Mouse (Mus musculus) limb, embryonic 12.5 days (tissue): ENCODE results near the gene Uggt1. TPM values are rescaled to one million over a fixed set of nuclear protein-coding genes. Genes with fewer than 3 reads are reported as not detected.
A peak's percentile ranks its signal among the peaks of the same experiment; 100 is the strongest.

Experiments used
- ATAC-seq: fragments of 200-750 bp; cut with Nextera tagmentation; 2 replicates; pipeline ENCODE4 v1.8.0; 2017; ENCODE audit warnings: low read depth, moderate TSS enrichment; ENCODE audit not compliant: insufficient number of reproducible peaks, insufficient read depth, low FRiP score, low TSS enrichment
- H3K27ac ChIP-seq: fragments of 300-500 bp; sonication (generic); 2 replicates; pipeline ENCODE4 v1.5.1; 2016; ENCODE audit warnings: mild to moderate bottlenecking, moderate library complexity
- H3K27me3 ChIP-seq: fragments of 300-500 bp; sonication (generic); 2 replicates; pipeline ENCODE4 v1.6.1; 2016; ENCODE audit warnings: mild to moderate bottlenecking, moderate library complexity
- H3K36me3 ChIP-seq: fragments of 300-500 bp; sonication (generic); 2 replicates; pipeline ENCODE4 v1.6.1; 2016; ENCODE audit warnings: mild to moderate bottlenecking, moderate library complexity
- H3K4me1 ChIP-seq: fragments of 300-500 bp; sonication (generic); replicated peaks from 2 replicates; pipeline ENCODE4 v1.6.1; 2016
- H3K4me2 ChIP-seq: fragments of 300-500 bp; sonication (generic); 2 replicates; pipeline ENCODE4 v1.6.1; 2016; ENCODE audit warnings: mild to moderate bottlenecking, moderate library complexity
- H3K4me3 ChIP-seq: fragments of 300-500 bp; sonication (generic); replicated peaks from 2 replicates; pipeline ENCODE4 v1.5.1; 2016; ENCODE audit warnings: mild to moderate bottlenecking
- H3K9ac ChIP-seq: fragments of 300-500 bp; sonication (generic); replicated peaks from 2 replicates; pipeline ENCODE4 v1.6.1; 2016; ENCODE audit warnings: mild to moderate bottlenecking, moderate library complexity
- H3K9me3 ChIP-seq: fragments of 300-500 bp; sonication (generic); 2 replicates; pipeline ENCODE4 v1.6.1; 2016; ENCODE audit warnings: mild to moderate bottlenecking, moderate library complexity
- WGBS: fragments of 180-500 bp; shearing (Covaris S2); methylation state at CpG from one replicate; pipeline ENCODE4 v1.1.7; 2016; 5-methylcytosine and 5-hydroxymethylcytosine counted together
- polyA plus RNA-seq: library from polyadenylated mRNA; unstranded; fragments of >200 nt; fragmentation: Nextera tagmentation; extraction: Ambion mirVana; gene quantifications from 2 replicates; pipeline ENCODE4 v1.2.1, GENCODE M21; 2016

Uggt1 gene
- polyA plus RNA-seq, 1 experiment from 2014 or later = 52.9 TPM

DNA sequence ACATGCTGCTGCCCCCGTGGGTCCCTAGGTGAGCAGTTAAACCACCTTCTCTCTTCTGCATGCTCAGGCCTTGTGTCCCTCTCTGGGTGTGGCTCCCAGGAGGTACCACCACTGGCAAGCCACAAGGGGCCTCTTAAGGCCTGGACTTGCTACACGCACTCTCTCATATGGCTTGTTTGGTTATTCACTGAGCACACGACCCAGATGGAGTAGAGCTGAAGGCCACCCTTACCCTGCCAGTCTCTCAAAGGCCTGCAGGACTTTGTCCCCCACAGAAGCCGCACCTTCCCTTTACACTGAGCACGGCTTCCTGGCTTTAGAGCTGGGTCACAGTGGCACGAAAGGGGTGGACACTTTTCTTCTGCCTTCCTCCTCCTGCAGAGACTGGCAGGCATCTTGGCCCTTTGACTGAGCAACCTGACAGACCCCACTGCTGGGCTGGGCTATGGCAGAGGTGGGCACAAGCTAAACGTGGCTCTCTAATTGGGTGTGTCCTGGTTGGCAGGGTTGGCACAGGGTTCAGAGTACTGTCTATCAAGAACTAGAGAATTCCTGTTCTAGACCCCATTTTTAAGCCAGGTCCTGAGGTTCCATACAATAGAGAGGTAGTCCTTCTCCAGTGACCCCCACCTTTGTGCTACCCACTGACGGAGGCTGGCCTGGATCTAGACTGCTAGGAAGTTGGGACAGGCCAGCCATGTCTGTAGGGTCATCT, 27.2 kb upstream of the Uggt1 start:
- Histone ChIP-seq H3K4me1 (peaks cover 30% of the 10 kb centered on the region), H3K4me2 (no peak overlapping the region), H3K9ac (no peak overlapping the region), H3K4me3 (no peak overlapping the region), H3K9me3 (no peaks in the 10 kb centered on the region), H3K27me3 (peaks cover 25% of the 10 kb centered on the region), H3K36me3 (no peaks in the 10 kb centered on the region), H3K27ac (no peak overlapping the region)
- WGBS = 75% methylated on average over 8 of the region's 8 CpGs
- no peak for ATAC-seq

DNA sequence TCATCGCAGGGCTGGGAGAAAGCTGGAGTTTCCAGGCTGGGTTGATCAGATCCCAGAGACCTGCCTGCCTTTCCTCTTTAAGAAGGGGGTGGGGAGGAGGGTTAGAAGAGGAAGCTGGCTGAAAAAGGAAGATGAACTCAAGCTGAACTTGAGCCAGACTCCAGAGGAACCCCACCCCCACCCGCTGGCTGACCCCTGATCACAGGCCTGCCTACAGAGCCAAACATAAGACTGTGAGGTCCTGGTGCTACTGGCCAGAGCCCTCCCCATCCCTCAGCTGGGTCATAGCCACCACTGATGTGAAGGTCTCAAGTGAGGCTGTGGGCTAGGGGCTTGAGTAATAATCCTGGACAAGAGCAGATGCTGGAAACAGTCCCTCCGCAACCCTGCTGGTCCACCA, 26.1 kb upstream of the Uggt1 start:
- no peak overlapping the region for H3K4me2 ChIP-seq
- no peak overlapping the region for H3K9ac ChIP-seq
- H3K4me3 ChIP-seq = no peak overlapping the region
- no peak overlapping the region for H3K27ac ChIP-seq
- peaks cover 25% of the 10 kb centered on the region for H3K27me3 ChIP-seq
- H3K4me1 ChIP-seq = peaks cover 30% of the 10 kb centered on the region
- no peaks in the 10 kb centered on the region for H3K36me3 ChIP-seq
- 51% methylated on average over 3 of the region's 3 CpGs for WGBS
- no peak for ATAC-seq
- H3K9me3 ChIP-seq = no peaks in the 10 kb centered on the region

DNA sequence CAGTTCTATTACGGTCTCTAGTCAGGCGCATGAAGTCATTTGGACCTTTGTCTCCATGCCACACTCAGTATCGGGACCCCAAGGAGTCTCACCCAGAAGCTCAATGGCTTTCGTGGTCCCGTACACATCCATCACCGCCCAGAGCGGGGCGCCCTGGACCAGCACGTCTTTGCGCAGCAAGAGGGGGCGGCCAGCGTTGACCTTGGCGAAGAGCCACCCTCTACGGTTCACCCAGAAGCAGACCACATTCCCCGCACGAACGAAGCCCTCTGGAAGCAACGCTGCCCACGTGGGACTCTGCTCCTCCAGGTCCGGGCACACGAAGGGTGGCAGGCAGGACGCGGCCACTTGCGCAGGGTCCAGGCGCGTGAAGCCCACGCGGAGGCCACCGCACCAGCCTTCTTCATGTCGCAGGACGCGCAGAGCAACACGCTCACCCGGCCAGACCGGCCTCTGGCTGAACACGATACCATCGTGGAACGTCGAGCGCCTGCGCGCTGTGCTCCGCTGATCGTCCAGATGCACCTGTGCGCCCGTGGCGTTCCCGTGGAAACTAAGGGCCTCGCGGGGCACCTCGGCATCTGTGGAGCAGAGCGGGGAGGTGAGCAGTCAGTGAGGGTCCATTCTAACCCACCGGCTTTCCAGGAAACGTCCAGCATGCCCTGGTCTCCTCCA, 24.7 kb upstream of the Uggt1 start:
- no peak for ATAC-seq
- Histone ChIP-seq H3K27ac (no peak overlapping the region), H3K27me3 (peaks cover 25% of the 10 kb centered on the region), H3K9me3 (no peaks in the 10 kb centered on the region), H3K4me2 (peak overlapping the region; percentile 48), H3K4me3 (peak overlapping the region; percentile 20), H3K36me3 (no peaks in the 10 kb centered on the region), H3K9ac (no peak overlapping the region; the same call in 1 of the 2 replicates), H3K4me1 (peaks cover 30% of the 10 kb centered on the region)
- 35% methylated on average over 54 of the region's 54 CpGs for WGBS

DNA sequence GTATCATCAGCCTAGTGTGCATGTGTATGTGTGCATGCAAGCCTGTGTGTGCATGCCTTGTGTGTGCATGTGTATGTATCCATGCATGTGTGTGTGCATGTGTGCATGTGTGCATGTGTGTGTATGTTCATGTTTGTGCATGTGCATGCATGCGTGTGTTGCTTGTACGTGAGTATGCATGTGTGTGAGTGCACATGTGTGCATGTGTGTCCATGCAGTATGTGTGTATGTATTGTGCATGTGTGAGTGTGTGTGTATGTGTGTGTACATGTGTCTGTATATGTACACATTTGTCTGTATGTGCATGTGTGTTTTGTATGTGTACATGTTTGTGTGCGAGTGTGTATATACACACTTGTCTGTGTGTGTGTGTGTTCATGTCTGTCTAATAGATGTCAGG, 23.1 kb upstream of the Uggt1 start:
- Histone ChIP-seq H3K9me3 (no peaks in the 10 kb centered on the region), H3K4me2 (no peak overlapping the region), H3K4me1 (peaks cover 20% of the 10 kb centered on the region), H3K27me3 (peaks cover 25% of the 10 kb centered on the region), H3K4me3 (no peak overlapping the region), H3K9ac (no peak overlapping the region), H3K27ac (no peak overlapping the region), H3K36me3 (no peaks in the 10 kb centered on the region)
- WGBS = 93% methylated on average over 3 of the region's 3 CpGs
- no peak for ATAC-seq

DNA sequence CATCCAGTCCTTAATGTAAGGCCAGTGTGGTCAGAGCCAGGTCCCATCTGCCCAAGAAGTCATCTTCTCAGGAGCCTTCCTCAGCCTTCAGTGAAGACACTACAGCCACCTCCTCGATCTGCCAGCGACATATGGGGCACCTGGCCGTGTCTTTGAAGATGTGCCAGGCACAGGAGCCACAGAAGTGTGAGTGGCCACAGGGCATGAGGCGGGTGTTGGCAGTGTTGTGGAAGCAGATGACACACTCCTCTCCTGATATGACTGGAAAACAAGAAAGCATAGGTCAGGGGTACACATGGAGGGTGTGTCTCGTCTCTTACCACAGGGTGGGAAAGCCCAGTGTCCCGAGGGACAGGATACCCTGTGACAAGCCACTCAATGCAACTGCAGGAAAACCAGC, 21.8 kb upstream of the Uggt1 start:
- H3K4me1 ChIP-seq = peaks cover 20% of the 10 kb centered on the region

DNA sequence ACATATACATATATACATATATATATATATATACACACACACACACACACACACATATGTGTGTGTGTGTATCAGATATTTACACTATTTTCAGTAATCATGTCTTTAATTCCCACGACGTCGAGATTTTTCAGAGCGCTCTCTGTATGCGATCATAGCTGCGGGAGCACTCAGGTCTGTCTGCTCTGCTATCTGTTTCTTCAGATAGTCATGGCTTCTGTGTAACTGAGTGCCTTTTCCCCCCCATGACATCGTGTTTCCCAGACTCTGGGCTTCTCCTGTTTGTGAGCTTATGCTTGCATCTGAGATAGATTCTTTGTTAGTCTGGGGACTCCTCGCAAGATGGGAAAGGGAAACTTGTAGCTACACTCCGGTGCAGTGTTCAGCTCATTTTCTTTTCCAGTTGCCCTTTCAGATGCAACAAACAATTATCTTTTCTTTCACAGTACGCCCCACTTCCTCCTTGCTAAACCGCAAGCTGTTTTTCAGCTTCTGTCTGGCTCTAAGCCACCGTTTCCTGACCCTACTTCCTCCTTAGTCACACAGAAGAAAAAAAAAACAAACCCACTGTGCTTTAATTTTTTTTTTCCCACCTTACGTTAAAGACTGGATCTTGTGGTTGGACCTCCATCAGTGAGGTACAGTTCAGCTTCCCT, 19.4 kb upstream of the Uggt1 start:
- no peak overlapping the region for H3K27ac ChIP-seq
- H3K4me3 ChIP-seq = no peak overlapping the region
- no peaks in the 10 kb centered on the region for H3K9me3 ChIP-seq
- H3K9ac ChIP-seq = no peak overlapping the region
- peaks cover 7% of the 10 kb centered on the region for H3K27me3 ChIP-seq
- H3K36me3 ChIP-seq = no peaks in the 10 kb centered on the region
- no peak for ATAC-seq
- 67% methylated on average over 13 of the region's 13 CpGs for WGBS
- H3K4me2 ChIP-seq = no peak overlapping the region
- peaks cover under 1% of the 10 kb centered on the region for H3K4me1 ChIP-seq

More for the DNA sequence above, 21.8 kb upstream of the Uggt1 start:
- no peak overlapping the region for H3K27ac ChIP-seq
- H3K4me3 ChIP-seq = no peak overlapping the region
- no peak overlapping the region for H3K4me2 ChIP-seq
- no peak overlapping the region for H3K9ac ChIP-seq
- H3K36me3 ChIP-seq = no peaks in the 10 kb centered on the region
- no peak for ATAC-seq
- no peaks in the 10 kb centered on the region for H3K9me3 ChIP-seq
- H3K27me3 ChIP-seq = peaks cover 25% of the 10 kb centered on the region
- 79% methylated on average over 6 of the region's 6 CpGs for WGBS

DNA sequence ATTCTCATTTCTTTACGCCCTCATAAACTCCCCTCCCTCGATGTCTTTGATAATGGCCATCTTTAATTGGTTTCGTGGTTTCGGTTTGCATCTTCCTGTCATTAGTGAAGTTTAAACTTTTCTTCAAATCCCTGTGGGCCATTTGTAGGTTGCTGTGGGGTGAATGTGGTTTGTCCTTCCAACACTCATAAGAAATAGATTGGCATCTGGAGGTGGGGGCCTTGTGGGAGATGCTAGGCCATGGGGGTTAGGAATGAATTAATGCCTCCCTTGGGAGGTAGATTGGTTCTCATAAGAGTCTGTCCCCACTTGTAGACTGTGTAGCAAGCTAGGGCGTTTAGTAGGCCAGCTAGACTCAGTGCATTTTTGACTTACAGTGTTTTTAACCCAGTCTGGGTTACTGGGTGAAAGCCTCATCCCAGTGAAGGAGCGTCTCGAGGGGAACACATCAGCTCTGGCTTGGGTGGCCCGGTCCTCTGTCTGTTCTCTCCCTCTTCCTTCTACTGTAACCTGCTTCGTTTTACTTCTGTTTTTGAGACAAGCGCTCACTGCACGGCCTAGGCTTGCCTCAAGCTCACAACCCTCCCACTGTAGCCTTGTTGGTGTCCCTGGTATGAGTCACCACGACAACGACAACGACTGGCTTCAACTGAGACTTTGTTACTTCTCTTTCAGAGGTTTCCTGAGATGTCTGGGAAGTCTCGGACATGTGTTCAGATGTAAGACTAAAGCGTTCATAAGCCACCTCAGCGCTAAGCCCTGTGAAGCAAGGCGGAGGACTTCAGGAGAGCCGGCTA, 17.4 kb upstream of the Uggt1 start:
- WGBS = 83% methylated on average over 19 of the region's 19 CpGs
- Histone ChIP-seq H3K4me3 (no peak overlapping the region), H3K27ac (no peak overlapping the region), H3K9ac (no peak overlapping the region; the same call in 1 of the 2 replicates), H3K4me2 (no peak overlapping the region), H3K9me3 (no peaks in the 10 kb centered on the region), H3K36me3 (no peaks in the 10 kb centered on the region), H3K4me1 (no peaks in the 10 kb centered on the region), H3K27me3 (no peaks in the 10 kb centered on the region)
- ATAC-seq = no peak

DNA sequence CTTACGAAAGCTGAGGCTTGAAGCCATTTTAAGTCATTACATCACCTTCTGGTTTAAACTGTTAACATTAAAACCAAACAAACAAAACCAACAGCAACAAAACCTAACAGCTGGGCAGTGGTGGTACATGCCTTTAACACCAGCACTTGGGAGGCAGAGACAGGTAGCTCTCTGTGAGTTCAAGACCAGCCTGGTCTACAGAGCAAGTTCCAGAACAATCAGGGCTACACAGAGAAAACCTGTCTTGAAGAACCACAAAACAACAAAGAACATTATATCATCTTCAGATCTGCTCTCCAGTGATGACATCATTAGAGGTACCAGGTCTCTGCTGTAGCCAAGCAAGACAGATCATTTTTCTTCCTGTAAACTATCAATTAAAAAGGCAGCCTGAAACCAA, 15.9 kb upstream of the Uggt1 start:
- no peak overlapping the region for H3K9ac ChIP-seq
- 89% methylated on average over 1 of the region's 1 CpGs for WGBS
- H3K36me3 ChIP-seq = no peaks in the 10 kb centered on the region
- no peak overlapping the region for H3K4me2 ChIP-seq
- H3K9me3 ChIP-seq = peaks cover 6% of the 10 kb centered on the region; the same call in 1 of the 2 replicates
- peaks cover 8% of the 10 kb centered on the region for H3K27me3 ChIP-seq
- no peak overlapping the region for H3K27ac ChIP-seq
- no peak overlapping the region for H3K4me3 ChIP-seq
- H3K4me1 ChIP-seq = no peaks in the 10 kb centered on the region
- no peak for ATAC-seq

DNA sequence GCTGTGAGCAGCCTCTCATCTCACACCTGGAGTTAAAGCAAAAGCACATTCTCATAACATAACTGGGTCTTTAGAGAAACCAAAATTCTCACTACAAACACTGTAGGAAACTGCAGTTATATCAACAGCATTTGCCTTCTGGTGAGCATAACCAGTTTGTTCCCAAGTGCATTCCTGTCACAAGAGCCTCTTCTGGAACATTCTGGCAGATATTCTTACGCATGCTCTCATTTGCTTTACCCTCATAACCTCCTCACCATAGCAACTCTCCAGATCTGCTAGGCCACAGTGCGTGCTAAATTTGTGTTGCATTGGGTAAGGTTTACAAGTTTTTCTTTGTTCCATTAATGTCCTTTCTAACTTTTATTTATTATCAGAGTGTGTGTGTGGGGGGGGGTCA, 14.8 kb upstream of the Uggt1 start:
- Histone ChIP-seq H3K36me3 (no peaks in the 10 kb centered on the region), H3K27me3 (peaks cover 19% of the 10 kb centered on the region), H3K9me3 (peaks cover 6% of the 10 kb centered on the region; the same call in 1 of the 2 replicates), H3K27ac (no peak overlapping the region), H3K4me1 (peaks cover 10% of the 10 kb centered on the region), H3K4me2 (no peak overlapping the region), H3K4me3 (no peak overlapping the region), H3K9ac (no peak overlapping the region)
- ATAC-seq = no peak
- WGBS = 93% methylated on average over 2 of the region's 2 CpGs

DNA sequence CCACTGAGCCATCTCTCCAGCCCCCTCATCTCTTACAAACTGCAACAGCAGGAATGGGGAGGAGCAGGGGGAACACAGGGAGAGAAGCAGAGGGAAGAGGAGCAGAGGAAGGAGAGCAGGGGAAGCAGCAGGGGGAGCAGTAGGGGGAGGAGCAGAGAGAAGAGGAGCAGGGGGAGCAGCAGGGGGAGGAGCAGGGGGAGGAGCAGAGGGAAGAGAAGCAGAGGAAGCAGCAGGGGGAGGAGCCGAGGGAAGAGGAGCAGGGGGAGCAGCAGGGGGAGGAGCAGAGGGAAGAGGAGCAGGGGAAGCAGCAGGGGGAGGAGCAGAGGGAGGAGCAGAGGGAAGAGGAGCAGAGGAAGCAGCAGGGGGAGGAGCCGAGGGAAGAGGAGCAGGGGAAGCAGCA, 14.1 kb upstream of the Uggt1 start:
- H3K27me3 ChIP-seq = peaks cover 25% of the 10 kb centered on the region
- H3K4me2 ChIP-seq = no peak overlapping the region
- ATAC-seq = no peak
- 39% methylated on average over 2 of the region's 2 CpGs for WGBS
- H3K27ac ChIP-seq = no peak overlapping the region
- H3K9ac ChIP-seq = no peak overlapping the region
- peaks cover 12% of the 10 kb centered on the region for H3K4me1 ChIP-seq
- H3K4me3 ChIP-seq = no peak overlapping the region
- peaks cover 6% of the 10 kb centered on the region; the same call in 1 of the 2 replicates for H3K9me3 ChIP-seq
- no peaks in the 10 kb centered on the region for H3K36me3 ChIP-seq

DNA sequence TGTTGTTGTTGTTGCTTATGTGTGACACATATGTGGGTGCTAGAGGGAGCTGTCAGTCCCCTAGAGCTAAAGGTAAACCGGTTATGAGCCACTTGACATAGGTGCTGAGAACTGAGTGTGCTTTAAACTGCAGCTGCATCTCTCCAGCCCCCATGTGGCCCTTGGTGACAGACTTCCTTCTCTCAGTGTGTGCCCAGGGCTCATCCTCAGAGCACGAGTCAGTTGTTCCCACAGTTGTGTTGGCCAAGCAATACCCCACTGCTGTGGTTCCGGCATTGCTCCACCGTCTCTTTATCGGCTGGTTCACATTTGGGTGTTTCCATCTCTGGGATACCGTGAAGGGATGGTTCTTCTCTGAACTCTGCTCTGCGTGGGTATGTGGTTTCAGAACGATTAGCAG, 12.8 kb upstream of the Uggt1 start:
- no peak overlapping the region for H3K27ac ChIP-seq
- no peak overlapping the region for H3K9ac ChIP-seq
- no peak for ATAC-seq
- no peak overlapping the region for H3K4me3 ChIP-seq
- H3K9me3 ChIP-seq = peaks cover 6% of the 10 kb centered on the region; the same call in 1 of the 2 replicates
- peaks cover 12% of the 10 kb centered on the region for H3K4me1 ChIP-seq
- WGBS = 86% methylated on average over 8 of the region's 8 CpGs
- H3K4me2 ChIP-seq = no peak overlapping the region
- peaks cover 27% of the 10 kb centered on the region for H3K27me3 ChIP-seq
- H3K36me3 ChIP-seq = no peaks in the 10 kb centered on the region
